Mouse (Mus musculus) testis, postnatal 14 days (tissue): Measurements from ENCODE around the gene Cradd.
A peak's percentile ranks its signal among the peaks of the same experiment; 100 is the strongest.

Experiments
- DNase-seq: peaks from one replicate; pipeline ENCODE4 v3.0.0; 2021; ENCODE audit warnings: low spot score

Gene Cradd

DNA sequence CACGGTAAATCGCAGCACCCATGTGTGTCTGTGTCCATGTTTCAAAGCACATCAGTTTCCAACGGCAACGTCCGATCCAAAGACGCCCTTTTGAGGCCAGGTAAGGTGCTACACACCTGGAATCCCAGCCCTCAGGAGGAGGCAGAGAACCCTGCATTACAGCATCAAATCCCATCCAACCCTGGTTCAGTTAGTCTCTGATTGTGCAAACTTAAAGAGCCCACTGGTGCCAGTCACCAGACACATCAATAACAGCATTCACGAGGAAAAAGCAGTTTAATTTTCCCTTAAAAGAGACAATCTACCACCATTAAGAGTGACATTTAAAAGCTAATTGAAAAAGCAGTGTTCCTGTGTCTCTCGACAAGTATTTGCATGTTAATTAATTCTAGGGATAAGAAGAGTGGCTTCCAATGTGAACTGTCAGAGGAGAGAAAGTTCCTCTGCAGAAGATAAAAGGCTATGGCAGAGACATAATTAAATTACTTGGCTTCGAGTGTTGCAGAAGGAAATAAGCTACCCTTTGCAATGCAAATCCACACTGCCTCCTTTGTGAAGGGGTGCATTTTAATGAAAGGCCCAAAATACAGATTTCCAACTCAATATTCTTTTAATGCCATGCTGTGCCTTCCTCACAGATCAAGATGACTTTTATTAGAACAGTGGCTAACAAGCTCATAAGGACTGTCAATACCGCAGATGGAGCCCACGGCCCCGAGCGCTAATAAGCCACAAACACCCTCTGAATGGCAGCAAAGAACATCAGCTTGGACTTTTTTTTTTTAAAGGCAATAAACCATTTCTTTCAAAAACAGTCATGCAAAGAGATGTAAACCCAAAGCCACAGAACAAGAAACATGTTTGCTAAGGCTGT is 84.5 kb downstream of the Cradd start:
- no peak for DNase-seq

DNA sequence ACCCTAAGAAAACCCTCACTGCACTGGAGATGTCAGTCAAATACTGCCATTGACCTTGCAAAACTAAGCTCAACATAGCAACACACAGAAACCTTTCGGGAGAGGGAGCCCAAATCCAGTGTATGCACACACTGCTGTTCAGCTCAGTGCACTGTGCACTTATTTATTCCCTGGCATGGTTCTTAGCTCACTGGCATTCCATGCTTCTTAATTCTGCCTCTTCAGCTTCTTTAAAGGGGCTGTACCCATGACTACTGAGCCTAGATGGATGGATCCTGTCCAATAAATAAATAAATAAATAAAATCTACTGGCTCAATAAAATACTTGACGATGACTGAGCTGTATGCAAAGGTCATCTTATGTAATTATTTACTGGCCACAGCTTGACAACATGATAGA is 85.3 kb downstream of the Cradd start:
- DNase-seq: no peak

DNA sequence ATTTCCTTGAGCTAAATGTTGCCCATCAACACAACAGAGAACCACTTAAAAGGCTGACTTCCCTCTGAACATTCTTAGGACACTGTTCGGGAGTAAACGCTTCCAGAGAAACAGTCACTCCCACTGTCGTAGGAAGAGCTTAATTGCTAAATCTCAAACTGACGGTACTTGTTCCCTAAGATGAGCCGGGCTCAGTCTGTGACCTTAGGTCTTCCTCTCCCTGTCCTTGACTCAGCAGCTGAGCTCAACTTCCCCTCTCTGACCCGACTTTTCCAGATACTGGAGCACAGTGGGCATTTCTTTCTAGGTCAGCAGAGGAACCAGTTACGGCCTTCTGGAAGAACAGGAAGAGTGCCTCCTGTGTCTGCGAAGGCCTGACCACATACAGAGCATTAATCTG is 87.7 kb downstream of the Cradd start:
- DNase-seq: no peak

DNA sequence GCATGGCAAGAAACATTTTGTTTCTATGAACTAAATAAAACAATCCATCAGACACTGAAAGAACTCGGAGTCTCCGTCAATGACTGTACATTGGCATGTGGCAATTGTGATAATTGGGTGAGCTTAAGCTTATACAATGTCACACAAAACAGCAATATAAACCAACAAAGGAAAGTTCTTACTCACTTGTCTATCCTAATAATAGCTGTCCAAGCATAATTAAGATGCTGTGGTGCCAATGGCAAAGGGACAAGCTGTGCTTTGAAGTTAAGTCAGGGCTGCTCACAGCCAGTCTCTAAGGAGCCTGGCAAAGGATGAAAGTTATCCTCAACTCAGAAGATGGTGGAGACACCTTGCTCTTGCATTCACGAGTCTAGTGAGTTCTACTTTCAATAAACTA is 89.3 kb downstream of the Cradd start:
- no peak for DNase-seq

DNA sequence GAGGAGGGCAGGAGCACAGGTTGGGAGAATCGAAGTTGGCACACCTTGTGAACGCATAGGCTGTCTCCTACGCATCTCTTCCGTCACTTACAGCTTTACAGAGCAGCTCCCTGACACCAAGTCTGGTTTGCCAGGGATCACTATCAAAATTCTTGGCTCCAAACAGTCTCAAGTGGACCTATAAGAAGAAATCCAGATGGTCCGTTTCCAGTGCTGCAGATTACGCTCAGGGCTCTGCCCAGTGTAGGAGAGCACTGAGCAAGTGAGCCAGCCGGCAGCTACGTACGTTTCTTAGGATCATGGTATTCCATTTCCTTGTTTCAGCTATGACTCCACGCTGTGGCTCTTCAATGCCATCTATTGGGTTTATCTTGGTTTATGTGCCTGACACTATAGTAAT is 90.9 kb downstream of the Cradd start:
- no peak for DNase-seq

DNA sequence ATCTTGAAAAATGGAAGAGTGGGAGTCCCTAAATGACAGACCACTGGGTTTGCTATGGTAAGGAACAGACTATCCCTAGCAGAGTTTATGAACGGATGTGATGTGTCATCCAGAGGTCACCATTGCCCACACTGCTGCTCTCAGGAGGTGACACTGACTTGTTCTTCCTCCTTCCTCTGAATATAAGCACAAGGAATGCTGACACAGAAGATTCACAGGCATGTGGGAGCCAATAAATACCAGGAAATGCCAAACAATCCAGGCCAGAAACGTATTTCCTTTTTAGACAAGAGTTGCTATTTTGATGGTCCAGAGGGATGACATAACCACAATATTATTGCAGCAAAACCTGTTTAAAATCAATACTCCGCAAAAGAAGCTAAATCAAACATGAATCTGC is 91.4 kb downstream of the Cradd start:
- DNase-seq: no peak

DNA sequence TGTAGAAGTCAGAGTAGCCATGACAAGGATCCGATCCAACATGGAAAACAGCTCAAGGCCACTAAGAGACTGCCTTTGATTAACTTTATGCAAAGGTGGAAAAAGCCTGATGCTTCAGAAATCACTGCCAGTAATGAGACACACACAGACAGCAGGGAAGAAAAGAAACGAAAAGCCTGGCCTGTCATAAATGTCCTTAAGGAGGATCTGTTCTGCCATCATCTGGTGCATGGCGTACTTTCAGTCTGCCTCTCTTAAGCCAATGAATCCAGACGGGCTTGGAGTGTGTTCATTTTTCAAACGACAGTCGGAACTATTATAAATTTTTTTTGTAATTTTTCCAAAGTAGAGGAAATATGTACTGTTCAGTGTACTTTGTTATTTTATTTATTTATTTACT is 95.7 kb downstream of the Cradd start:
- DNase-seq: no peak

DNA sequence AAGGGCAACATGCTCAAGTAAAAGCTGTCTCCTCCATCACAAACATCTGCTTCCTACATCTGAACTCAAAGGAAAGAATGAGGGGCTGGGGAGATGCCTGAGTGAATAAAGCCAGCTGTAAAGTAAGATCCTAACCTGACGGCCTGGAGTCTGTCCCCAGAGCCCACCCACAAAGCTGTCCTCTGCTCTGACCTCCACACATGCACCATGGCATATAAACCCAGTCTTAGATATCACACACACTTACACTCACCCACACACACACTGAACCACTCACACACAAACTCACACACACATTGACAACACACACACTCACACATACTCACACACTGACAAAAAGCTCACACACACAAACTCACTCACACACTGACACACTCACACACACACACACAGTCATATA is 96.3 kb downstream of the Cradd start:
- no peak for DNase-seq

DNA sequence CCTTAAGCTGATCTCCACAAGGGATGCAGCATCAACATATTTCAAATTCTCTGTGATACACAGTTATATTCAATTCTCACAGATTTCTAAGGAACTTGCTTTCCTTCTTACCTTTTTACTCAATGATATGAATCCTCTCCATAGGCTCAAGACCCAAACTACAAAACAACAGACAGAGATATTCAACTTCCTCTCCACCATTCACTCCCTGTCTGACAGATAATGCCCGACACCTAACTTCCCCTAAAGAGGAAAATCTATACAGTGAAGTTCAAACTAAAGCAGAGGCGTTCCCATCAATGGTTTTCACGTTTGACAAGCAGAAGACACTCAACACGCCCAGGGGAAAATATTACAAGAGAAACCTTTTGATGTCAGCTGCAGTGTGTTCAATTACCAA is 97.2 kb downstream of the Cradd start:
- DNase-seq: no peak

DNA sequence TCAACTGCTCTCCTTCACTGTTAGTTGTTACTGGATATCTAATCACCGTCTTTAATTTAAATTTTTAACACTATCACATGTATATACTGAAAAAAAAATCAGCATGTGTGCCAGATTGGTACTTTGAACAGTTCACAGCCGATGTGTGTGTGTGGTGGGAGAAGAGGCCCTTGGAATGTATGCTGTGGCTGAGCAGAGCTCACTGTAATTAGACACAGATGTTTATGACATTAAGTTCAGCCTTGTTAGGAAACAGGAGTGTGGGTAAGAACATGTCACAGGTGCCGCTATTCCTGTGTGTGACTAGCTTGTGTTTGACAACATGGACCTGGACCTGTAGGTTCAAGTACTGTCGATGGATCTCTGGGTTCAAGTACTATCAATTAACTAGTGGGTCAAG is 98.9 kb downstream of the Cradd start:
- no peak for DNase-seq

DNA sequence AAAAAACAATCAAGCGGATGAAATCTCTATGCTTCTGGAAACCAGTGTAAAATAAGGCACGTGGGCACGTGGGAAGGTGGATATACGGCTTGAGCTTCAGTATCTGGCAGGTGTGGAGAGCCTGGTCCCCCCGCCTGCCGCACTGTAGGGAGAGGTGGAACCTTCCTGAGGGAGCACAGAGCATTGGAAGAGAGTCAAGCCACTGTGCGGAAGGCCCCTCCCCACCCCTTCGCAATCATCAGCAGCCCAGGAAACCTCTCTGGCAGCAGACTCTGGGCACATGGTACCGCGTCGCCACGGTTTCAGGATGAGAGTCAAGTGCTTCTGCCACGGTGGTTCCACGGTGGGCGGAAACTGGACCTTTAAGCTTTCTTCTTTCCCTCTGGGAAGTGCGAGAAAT is 100.7 kb downstream of the Cradd start:
- no peak for DNase-seq

DNA sequence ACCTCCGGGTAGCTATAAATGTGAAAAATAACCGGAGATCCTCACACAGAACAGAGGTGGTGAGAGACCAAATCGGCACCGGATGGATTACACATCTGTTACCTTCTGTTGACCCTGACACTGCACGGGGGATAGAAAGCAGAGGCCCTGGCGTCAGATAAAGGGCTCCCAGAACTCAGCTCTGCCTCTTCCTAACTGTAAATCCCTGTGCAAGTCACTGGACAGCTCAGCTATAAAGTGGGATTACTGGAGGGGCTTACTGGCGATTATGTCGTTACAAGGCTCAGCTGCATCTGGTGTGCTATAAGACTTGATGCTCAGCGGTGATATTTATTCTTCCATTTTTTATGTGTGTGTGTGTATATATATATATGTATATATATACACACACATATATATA is 102.0 kb downstream of the Cradd start:
- no peak for DNase-seq

DNA sequence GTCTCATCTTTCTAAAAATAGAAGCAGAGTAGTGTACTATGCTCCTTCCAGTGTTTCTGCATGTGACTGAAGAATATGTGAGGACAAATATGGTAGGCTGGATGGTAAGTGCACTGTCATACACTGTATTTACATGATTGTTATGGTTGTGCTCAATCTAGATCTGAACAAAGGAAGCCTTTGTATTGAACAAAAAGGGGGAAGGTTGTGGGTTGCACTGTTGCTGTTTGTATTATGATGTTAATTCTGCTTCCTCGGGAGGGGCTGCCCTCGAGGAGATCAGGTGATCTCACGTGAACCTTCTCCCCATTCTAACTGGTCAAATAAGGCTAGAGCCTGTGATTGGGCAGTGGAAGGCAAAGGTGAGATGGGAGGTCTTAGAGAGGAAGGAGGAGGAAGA is 103.4 kb downstream of the Cradd start:
- DNase-seq: no peak

DNA sequence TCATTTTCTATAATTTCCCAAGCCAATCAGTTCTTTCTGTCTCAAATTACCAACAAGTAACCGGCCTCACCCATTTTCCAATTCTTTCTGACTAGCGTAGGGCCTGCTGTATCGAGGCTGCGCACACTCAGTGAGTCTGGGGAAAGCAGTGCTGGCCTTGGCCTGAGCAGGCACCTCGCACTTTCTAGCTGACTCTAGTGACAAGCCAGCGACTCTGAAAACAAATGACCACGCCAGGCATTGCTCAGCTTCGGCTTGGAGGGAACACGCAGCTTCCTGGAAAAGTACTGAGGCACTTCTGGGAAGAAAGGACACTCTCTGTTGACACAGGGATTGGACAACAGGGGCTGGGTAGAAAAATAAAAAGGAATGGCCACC is 105.3 kb downstream of the Cradd start:
- DNase-seq: no peak

DNA sequence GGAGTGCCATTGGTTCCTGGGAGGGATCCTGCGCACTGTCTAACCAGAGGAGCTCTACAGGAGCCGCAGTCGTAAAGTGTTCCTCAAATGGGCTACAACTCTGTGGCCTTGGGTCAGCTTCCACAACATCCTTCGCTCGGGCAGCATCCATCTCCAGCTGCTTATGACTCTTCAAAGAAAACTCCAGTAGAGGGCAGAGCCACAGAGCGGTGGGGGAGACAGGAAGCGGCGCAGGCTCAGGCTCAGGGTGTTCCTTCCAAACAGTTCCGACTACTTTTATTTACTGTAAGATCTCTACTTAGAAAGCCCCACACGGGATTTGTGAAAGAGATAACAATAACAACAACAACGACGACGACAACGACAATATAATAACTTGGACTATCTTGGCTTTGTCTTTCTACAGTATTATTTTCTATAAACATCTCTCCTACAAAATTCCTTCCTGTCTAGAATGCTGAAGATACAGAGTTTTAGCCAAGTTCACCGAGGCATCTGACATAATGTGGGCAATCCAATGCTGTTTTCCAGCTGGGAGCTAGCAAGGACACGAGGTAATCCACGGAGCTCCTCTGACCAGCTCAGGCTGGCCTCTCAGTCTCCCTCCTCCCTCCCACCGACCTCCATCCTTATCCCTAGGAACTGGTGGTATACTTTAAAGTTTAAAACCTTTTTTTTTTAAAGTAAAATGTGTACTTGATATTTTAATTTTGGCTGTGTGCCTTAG is 105.8 kb downstream of the Cradd start:
- DNase-seq: peak; percentile 27

DNA sequence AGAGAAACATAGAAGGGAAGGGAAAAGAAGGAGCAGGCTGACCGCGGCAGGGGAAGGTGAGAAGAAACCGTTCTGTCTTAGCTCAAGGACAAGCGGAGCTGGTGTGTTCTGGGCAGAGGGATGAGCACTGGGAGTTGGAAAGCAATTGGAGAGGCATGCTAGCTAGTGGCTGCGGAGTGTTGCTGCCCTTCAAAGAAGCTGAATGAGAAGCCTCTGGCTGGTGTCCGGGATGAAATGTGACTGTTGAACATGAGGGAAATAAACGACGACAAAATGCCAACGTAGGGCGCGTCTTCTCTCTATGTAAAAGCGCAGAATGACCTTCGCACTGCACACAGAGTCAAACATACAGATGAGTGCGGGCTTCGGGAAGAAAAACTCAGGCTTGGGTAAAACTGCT is 108.6 kb downstream of the Cradd start:
- DNase-seq: no peak

DNA sequence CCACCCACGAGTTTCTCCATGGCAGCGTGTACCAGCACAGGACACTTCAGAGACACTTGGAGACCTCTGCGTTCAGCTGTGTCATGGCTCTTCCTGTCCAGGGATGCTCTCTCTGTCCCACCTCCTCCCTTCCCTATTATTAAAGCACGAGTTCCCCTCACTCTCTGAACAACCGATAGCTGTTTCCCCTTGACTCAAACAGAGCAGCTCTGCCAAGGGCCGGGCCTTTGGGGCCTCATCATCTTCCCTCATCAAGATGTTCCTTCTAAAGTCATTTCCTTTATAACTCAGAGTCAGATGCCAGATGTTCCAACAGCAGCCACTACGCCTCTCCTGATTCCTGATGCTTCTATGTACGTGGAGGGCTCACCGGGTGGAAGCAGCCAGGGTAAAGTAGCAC is 110.1 kb downstream of the Cradd start:
- no peak for DNase-seq

DNA sequence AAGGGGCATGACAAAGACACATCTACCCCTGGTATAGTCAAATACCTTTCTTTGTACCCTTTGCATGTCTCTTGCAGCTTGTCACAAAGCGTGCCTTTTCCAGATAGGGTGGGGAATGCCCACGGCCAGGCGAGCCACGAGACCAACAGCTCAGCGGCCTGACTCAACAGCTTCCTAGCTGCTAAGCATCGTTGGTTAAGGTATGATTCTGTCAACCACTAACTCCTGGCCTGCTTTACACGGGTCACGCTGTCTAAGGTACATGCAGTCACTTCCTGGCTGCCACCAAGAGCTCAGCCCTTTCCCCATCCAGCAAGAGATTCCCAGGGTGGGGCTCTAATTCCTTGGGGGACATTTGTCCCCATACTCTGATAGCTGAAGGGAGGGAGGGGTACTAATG is 110.6 kb downstream of the Cradd start:
- DNase-seq: no peak

DNA sequence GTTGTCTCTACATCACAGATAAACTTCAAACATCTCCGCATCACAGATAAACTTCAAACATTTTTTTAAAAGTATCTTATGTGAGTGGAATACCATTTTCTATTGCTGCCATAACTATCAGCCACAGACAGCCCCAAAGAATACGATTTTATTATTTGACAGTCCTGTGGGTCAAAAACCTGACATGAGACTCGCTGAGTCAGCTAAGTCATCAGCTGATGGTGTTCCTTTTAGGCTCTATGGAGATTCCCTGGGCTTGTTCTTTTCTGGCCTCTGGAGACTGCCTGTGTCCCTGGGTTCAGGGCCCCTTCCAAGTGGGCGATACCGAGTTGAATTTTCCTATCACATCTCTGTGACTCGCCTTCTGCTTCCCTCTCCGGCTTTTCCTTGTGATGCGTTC is 112.3 kb downstream of the Cradd start:
- no peak for DNase-seq

DNA sequence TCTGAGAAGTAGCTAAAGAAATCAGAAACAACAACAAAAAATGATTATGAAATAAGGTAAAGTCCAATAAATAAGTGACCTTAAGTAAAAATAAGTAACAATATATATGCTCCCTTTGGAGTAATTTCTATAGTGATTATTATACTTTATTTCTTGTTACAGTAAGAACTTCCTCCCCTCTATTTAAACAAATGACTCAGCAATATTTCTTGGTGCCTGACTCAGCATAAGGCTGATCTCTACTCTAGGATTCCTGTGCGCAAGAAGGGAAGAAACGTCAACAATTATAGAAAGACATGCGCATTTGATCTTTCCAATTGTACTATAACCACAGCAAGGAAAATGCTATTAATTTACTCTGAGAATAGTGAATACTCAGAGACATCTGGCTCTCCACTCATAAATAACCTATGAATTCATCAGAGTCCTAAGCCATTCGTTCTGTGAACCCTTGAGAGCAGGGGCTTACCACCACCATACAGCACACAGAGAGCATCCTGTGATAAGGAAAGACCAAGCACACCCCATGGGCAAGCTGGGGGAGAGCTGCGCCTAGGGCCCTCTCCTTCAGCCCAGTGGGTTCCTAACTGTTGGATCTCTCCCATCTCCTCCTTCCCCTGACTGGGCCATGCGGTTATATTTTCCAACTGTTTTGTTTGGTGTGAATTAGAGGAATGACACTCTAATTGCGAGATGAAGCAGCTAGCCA is 113.1 kb downstream of the Cradd start:
- DNase-seq: no peak

DNA sequence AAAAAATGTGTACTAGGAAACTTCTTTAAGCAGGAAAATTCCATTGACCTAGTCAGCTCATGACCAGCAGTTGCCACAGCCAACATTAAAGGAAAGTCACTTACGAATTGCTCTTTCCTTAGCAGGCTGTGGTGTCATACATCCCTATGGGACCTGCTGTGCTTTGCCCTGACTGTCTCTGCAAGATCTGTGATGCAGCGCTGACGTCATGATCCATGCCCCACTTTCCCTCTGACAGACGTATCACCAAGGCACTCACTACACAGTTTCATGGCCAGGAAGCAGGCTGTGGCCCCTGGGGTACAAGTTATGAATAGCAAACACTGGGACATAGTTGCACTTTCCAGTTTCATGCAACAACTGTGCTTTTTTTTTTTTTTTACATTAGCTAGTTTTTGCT is 113.8 kb downstream of the Cradd start:
- DNase-seq: no peak

DNA sequence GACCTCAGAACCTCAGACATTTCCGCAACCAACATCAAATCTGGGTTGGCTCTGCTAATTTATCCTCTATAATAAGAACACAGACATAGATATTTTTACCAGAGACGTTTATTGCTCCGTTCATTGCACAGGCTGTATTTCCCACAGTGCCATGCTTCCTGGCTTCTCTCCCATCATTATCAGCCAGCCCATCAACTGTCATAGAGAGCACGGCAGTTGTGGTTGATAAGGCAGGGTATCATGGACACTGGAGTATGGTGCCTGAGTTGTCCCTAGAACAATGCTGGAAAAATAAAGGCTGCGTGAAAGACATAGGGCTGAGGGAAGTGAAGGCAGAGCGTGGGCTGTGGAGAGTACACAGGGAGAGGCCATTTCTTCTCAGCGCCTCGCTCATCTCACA is 116.5 kb downstream of the Cradd start:
- no peak for DNase-seq

DNA sequence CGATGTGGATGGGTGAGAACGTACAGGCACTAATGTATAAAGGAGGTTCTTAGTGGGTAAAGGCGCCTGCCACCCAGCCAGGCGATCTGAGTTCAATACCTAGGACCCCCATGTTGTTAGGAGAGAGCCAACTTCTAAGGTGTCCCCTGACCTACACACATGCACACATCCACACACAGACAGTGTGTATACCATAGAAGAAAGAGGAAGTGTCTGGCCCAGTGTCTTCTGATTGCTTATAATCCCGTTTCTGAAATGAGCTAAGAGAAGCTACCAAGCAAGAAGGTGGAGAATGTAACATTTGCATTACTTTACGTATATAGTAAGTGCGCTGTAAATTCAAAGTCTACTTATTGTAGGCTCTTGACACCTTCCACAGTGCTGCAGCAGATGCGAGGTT is 122.4 kb downstream of the Cradd start:
- no peak for DNase-seq
